Mouse (Mus musculus): ENCODE results near the gene Mx1.

DNA sequence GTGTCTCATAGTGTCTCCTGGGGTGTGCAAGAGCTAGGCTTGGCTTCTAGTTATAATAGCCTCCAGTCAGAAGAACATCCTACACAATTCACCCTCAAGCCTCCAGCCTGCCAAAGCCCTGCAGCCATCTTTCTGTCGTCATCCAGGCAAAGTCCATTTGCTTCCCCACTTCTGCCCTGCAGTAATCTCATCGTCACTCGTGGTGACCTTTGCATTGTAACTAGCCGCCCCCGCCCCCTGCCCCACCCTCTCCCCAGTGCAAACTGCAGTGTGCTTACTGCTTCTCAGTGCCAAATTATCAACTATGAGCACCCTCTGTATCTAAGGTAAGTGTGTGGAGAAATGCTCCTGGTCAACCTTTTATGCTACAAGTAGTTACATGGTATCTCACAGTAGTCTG lies 35.0 kb upstream of the Mx1 start:
- TF ChIP-seq GATA1 (IDR thresholded peaks at IDR 0.05; ENCODE audit: borderline replicate concordance, low read length) (no peak), FLI1 (IDR thresholded peaks at IDR 0.05; ENCODE audit: low read length) (no peak)

Data from megakaryocyte, embryonic 14.5 days (primary cell).